Mouse (Mus musculus): ENCODE data around the gene Olfr798.

- TF ChIP-seq CTCF (IDR thresholded peaks at IDR 0.05) (no peak), POLR2A (IDR thresholded peaks at IDR 0.05; ENCODE audit: insufficient read depth, low read depth, low read length) (no peak)
Observed at GRCm38 (mm10) chr10:129627834-129628233, at the start of gene Olfr798.
